Mouse (Mus musculus) ES-E14 (cell line): ENCODE results near the gene Ube4a.

Experiments
- CHD2 ChIP-seq: IDR thresholded peaks from 2 replicates; pipeline ENCODE4 v1.6.1; 2014; ENCODE audit warnings: mild to moderate bottlenecking, low read depth, low read length, inconsistent platforms
- HCFC1 ChIP-seq: IDR thresholded peaks from 2 replicates; pipeline ENCODE4 v1.6.1; 2012; ENCODE audit warnings: low read length, inconsistent platforms, borderline replicate concordance; ENCODE audit not compliant: insufficient read depth
- MAFK ChIP-seq: IDR thresholded peaks from 2 replicates; pipeline ENCODE4 v1.6.1; 2014; ENCODE audit warnings: mild to moderate bottlenecking, low read depth, low read length, inconsistent platforms; ENCODE audit not compliant: insufficient read depth
- ZC3H11A ChIP-seq: IDR thresholded peaks from 2 replicates; pipeline ENCODE4 v1.6.1; 2012; ENCODE audit warnings: low read depth, mild to moderate bottlenecking, inconsistent platforms, low read length, borderline replicate concordance
- ZNF384 ChIP-seq: IDR thresholded peaks from 2 replicates; pipeline ENCODE4 v1.6.1; 2012; ENCODE audit warnings: low read depth, low read length, inconsistent platforms

GRCm38 (mm10) chr9:44985721-44986161 lies 20.3 kb upstream of the Ube4a start:
- TF ChIP-seq HCFC1 (no peak), MAFK (no peak), ZC3H11A (no peak), CHD2 (no peak), ZNF384 (no peak)
